Mouse (Mus musculus): ENCODE results near the gene Krt23.

Gene Krt23

GRCm38 (mm10) chr11:99454044-99454443 lies 38.9 kb downstream of the Krt23 start:
- DNase-seq (ENCODE audit: low read depth, low spot score): no peak

- no peak for DNase-seq (ENCODE audit: low read depth, low spot score)
Measured at GRCm38 (mm10) chr11:99448769-99449168, 44.2 kb downstream of the Krt23 start.

DNA sequence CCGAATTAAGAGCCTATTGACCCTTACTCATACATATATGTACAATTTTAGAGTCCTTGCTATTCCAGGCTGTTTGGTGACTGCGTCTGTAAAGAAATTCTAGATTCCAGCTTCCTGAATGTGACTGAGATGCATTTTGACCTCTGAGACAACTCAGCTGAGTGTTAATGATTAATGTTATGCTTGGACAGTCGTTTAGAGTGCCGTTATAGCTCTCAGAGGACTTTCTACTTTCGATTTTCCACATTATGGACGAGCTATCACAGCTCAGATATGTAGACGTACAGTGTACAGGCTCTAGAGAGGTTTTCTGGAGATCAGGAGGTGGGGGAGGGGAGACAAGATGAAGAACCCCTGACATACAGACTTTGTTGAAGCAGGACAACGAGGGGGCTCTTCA lies 51.7 kb downstream of the Krt23 start:
- no peak for DNase-seq (ENCODE audit: low read depth, low spot score)

DNA sequence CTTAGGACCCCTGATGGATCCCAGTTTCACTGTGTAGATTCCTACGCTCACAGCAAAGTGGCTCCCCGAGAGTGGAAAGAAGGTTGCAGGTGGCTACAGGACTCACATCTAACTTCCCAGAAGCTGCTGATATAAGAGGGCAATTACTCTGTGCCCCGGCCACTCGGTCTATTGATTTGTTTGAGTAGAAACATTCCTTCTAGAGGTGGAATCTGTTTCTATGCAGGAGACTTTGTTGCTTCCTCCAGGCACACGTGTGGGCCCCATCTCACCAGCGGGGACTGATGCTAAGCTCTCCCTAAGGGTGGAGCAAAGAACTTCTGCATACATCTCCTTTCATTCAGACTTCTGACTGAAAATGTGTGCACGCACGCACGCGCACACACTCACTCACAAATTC lies 53.5 kb downstream of the Krt23 start:
- DNase-seq (ENCODE audit: low read depth, low spot score): no peak

DNA sequence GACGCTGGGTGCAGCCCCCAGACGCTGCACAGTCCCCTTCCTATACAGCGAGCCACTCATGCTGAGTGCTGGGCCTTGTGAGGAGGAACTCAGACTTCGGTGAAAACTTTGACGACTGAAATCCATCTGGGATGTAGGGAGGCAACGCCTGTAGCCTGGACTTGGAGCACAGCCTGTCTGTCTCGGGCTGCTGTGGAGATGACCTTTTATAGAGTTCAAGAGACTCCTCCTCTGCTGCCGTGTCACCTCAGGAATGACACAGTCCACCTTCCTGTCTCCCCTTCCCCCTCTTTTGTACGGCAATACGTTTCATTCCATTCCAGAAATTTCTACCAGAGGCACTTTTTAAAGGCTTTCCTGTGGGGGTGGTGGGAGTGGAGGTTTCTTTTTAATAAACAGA lies 55.0 kb downstream of the Krt23 start, which contains the start of gene Krt20:
Gene Krt20, minus strand, starts transcription at position 179 of the 400 bp plus-strand sequence.
- no peak for DNase-seq (ENCODE audit: low read depth, low spot score)

GRCm38 (mm10) chr11:99436625-99437024 lies 56.3 kb downstream of the Krt23 start:
- no peak for DNase-seq (ENCODE audit: low read depth, low spot score)

DNA sequence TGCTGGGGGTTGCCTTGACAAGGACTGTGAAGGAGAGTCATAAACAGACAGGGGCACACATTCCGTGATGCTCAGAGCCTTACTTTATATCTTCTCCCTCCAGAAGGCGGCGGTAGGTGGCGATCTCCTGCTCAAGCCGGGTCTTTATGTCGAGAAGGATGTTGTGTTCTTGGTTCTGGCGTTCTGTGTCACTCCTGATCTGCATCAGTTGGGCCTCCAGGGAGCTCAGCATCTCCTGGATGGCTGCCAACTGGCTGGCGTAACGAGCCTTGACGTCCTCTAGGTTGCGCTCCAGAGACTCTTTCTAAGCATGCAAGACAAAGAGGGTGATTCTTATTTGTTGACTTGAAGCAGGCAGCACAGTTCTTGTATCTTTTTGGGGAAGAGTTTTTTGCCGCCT lies 62.3 kb downstream of the Krt23 start:
- no peak for DNase-seq (ENCODE audit: low read depth, low spot score)

All from telencephalon, adult 2 months (tissue).